ENCODE assay signal across 8 mouse cellular contexts in the genomic region with DNA sequence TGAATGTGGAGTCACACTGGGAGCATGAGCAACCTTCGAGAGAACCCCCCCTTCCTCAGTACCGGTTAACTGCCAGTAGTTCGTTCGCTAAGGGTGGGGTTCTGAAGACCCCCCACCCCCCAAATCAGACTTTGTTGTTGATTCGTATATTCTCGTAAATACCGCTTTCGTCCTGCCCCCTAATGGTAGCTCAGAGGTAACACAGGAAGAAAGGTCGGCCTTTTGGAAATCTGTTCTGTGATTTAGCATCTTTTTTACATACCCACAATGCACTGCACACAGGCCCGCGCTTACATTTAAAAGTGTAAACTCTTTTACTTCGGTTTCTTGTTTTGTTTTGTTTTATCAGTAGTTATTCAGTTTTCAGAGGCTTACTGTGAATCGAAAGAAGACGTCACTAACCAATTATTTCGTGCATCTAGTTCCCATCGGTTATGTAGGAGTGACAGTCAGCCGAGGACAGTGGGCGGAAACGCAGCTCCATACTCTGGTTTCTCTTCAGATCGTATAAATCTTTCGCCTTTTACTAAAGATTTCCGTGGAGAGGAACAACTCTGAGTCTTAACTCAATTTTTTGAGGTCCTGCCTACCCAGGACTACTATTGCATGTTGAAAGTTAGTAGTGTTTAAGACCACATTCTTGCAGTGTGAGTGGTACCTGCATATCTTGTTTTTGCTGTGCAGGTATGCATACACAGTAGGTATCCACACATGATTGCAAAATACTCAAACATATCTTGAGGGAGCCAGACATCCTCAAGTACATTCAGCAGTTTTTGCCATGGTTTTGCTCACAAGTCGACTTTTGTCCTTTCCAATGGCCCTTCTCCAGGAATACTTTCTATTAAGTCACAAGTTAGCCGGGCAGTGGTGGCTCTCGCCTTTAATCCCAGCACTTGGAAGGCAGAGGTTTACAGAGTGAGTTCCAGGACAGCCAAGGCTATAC. TPM values are rescaled to one million over a fixed set of nuclear protein-coding genes. Genes with fewer than 3 reads are reported as not detected.
DNase-seq lines count a peak whose midpoint lies in the region; ATAC-seq lines count a peak whose summit lies in the region.

No protein-coding gene starts in this region.

- ATAC-seq in embryonic facial prominence, embryonic 13.5 days (ENCODE audit: insufficient number of reproducible peaks, insufficient read depth, low FRiP score, low TSS enrichment, low read depth) = peak; percentile 84
- peak; percentile 56 to 84 for ATAC-seq in hematopoietic stem cell, adult 5-6 weeks (replicated peaks in 1 of 2; ENCODE audit: insufficient read depth in 1 of 2, low FRiP score in 2 of 2, low TSS enrichment in 1 of 2, low read depth in 1 of 2, poor library complexity in 2 of 2, severe bottlenecking in 2 of 2)
- peak; percentile 86 for ATAC-seq in limb, embryonic 12.5 days (ENCODE audit: insufficient number of reproducible peaks, insufficient read depth, low FRiP score, low TSS enrichment, low read depth)
- ATAC-seq in midbrain, embryonic 12.5 days (ENCODE audit: low FRiP score, low read depth) = peak; percentile 73; the same call in 1 of the 2 replicates

- peak overlapping the region; percentile 60 for H3K4me2 ChIP-seq in embryonic facial prominence, embryonic 13.5 days
- H3K4me2 ChIP-seq in limb, embryonic 12.5 days = peak overlapping the region; percentile 53
- H3K4me2 ChIP-seq in midbrain, embryonic 12.5 days (replicated peaks) = peak overlapping the region; percentile 48

- peak; percentile 32 for DNase-seq in cerebellum, adult 8-10 months
- no peak for DNase-seq in cerebellum, adult 11 months
- peak; percentile 77 for DNase-seq in Muller cell, postnatal 12 days (ENCODE audit: inconsistent ontology term)
- DNase-seq in testis, postnatal 10 days (ENCODE audit: low spot score) = peak; percentile 65

- no peaks in the 10 kb centered on the region for H3K4me1 ChIP-seq in embryonic facial prominence, embryonic 13.5 days
- no peaks in the 10 kb centered on the region for H3K4me1 ChIP-seq in limb, embryonic 12.5 days (replicated peaks)
- H3K4me1 ChIP-seq in midbrain, embryonic 12.5 days = peaks cover 7% of the 10 kb centered on the region; the same call in 1 of the 2 replicates

- H3K27ac ChIP-seq in embryonic facial prominence, embryonic 13.5 days = peak overlapping the region; percentile 73
- H3K27ac ChIP-seq in limb, embryonic 12.5 days = peak overlapping the region; percentile 87
- H3K27ac ChIP-seq in midbrain, embryonic 12.5 days (replicated peaks) = peak overlapping the region; percentile 66

- WGBS in embryonic facial prominence, embryonic 13.5 days = under 1% methylated on average over 25 of the region's 25 CpGs
- WGBS in limb, embryonic 12.5 days = under 1% methylated on average over 25 of the region's 25 CpGs
- WGBS in midbrain, embryonic 12.5 days = 1% methylated on average over 25 of the region's 25 CpGs

- no peaks in the 10 kb centered on the region for H3K9me3 ChIP-seq in embryonic facial prominence, embryonic 13.5 days
- H3K9me3 ChIP-seq in limb, embryonic 12.5 days = no peaks in the 10 kb centered on the region
- no peaks in the 10 kb centered on the region for H3K9me3 ChIP-seq in midbrain, embryonic 12.5 days

- peak overlapping the region; percentile 36 for H3K4me3 ChIP-seq in embryonic facial prominence, embryonic 13.5 days
- H3K4me3 ChIP-seq in limb, embryonic 12.5 days (replicated peaks) = peak overlapping the region; percentile 30
- peak overlapping the region; percentile 33 for H3K4me3 ChIP-seq in midbrain, embryonic 12.5 days

- no peaks in the 10 kb centered on the region for H3K27me3 ChIP-seq in embryonic facial prominence, embryonic 13.5 days
- H3K27me3 ChIP-seq in limb, embryonic 12.5 days = no peaks in the 10 kb centered on the region
- H3K27me3 ChIP-seq in midbrain, embryonic 12.5 days = no peaks in the 10 kb centered on the region

- no peaks in the 10 kb centered on the region for H3K36me3 ChIP-seq in embryonic facial prominence, embryonic 13.5 days
- H3K36me3 ChIP-seq in limb, embryonic 12.5 days = no peaks in the 10 kb centered on the region
- no peaks in the 10 kb centered on the region for H3K36me3 ChIP-seq in midbrain, embryonic 12.5 days

- peak overlapping the region; percentile 58 for H3K9ac ChIP-seq in embryonic facial prominence, embryonic 13.5 days
- H3K9ac ChIP-seq in limb, embryonic 12.5 days (replicated peaks) = peak overlapping the region; percentile 23; the same call in 1 of the 2 replicates
- peak overlapping the region; percentile 49; the same call in 1 of the 2 replicates for H3K9ac ChIP-seq in midbrain, embryonic 12.5 days (replicated peaks)

RNA-seq across cellular contexts. Expression of gene Kif2c, which starts 19.9 kb away (rescaled TPM):
- polyA plus RNA-seq in embryonic facial prominence, embryonic 13.5 days (2015; fragmentation: Nextera tagmentation; extraction: Ambion mirVana) = 63.4 and 73.4 TPM in 2 replicates
- 21.9 and 30.0 TPM in 2 replicates for total RNA-seq in hematopoietic stem cell, adult 5-6 weeks (2017)
- 106 and 108 TPM in 2 replicates for polyA plus RNA-seq in limb, embryonic 12.5 days (2016; fragmentation: Nextera tagmentation; extraction: Ambion mirVana)
- polyA plus RNA-seq in midbrain, embryonic 12.5 days (2016; fragmentation: Nextera tagmentation; extraction: Ambion mirVana) = 73.7 and 78.0 TPM in 2 replicates

RNA-seq across cellular contexts. Expression of gene Rps8, which starts 46.3 kb away (rescaled TPM):
- 1,074 and 1,114 TPM in 2 replicates for polyA plus RNA-seq in embryonic facial prominence, embryonic 13.5 days (2015; fragmentation: Nextera tagmentation; extraction: Ambion mirVana)
- total RNA-seq in hematopoietic stem cell, adult 5-6 weeks (2017) = 2,027 and 2,234 TPM in 2 replicates
- 892 and 981 TPM in 2 replicates for polyA plus RNA-seq in limb, embryonic 12.5 days (2016; fragmentation: Nextera tagmentation; extraction: Ambion mirVana)
- polyA plus RNA-seq in midbrain, embryonic 12.5 days (2016; fragmentation: Nextera tagmentation; extraction: Ambion mirVana) = 573 and 608 TPM in 2 replicates

RNA-seq across cellular contexts. Expression of gene Tmem53, which starts 49.4 kb away (rescaled TPM):
- 14.9 and 17.5 TPM in 2 replicates for polyA plus RNA-seq in embryonic facial prominence, embryonic 13.5 days (2015; fragmentation: Nextera tagmentation; extraction: Ambion mirVana)
- 3.8 TPM in 1 of 2 replicates, not detected in the other for total RNA-seq in hematopoietic stem cell, adult 5-6 weeks (2017)
- 8.8 and 11.0 TPM in 2 replicates for polyA plus RNA-seq in limb, embryonic 12.5 days (2016; fragmentation: Nextera tagmentation; extraction: Ambion mirVana)
- polyA plus RNA-seq in midbrain, embryonic 12.5 days (2016; fragmentation: Nextera tagmentation; extraction: Ambion mirVana) = 7.1 TPM in 2 replicates

RNA-seq across cellular contexts. Expression of gene Armh1, which starts 49.6 kb away (rescaled TPM):
- 1.4 and 1.6 TPM in 2 replicates for polyA plus RNA-seq in embryonic facial prominence, embryonic 13.5 days (2015; fragmentation: Nextera tagmentation; extraction: Ambion mirVana)
- total RNA-seq in hematopoietic stem cell, adult 5-6 weeks (2017) = not detected in 2 replicates
- 0.26 and 0.65 TPM in 2 replicates for polyA plus RNA-seq in limb, embryonic 12.5 days (2016; fragmentation: Nextera tagmentation; extraction: Ambion mirVana)
- 0.32 and 0.47 TPM in 2 replicates for polyA plus RNA-seq in midbrain, embryonic 12.5 days (2016; fragmentation: Nextera tagmentation; extraction: Ambion mirVana)
